Mouse (Mus musculus) embryonic fibroblast, embryonic 13.5 days (primary cell): Measurements from ENCODE around the gene Tbx5.

ENCODE experiments used
- CTCF ChIP-seq: IDR thresholded peaks from 2 replicates; pipeline ENCODE4 v1.5.1; 2011; ENCODE audit warnings: mild to moderate bottlenecking, control low read depth, low read length, moderate library complexity, borderline replicate concordance; ENCODE audit not compliant: insufficient read depth
- POLR2A ChIP-seq: IDR thresholded peaks from 2 replicates; pipeline ENCODE4 v1.6.1; 2011; ENCODE audit warnings: low read depth, mild to moderate bottlenecking, control low read depth, low read length, moderate library complexity

- no peak for TF ChIP-seq POLR2A
- no peak for TF ChIP-seq CTCF
Measured at GRCm38 (mm10) chr5:119837861-119838260, 5.4 kb downstream of the Tbx5 start.
